Mouse (Mus musculus) forebrain, embryonic 14.5 days (tissue): ENCODE results near the gene Capns1. TPM values are rescaled to one million over a fixed set of nuclear protein-coding genes. Genes with fewer than 3 reads are reported as not detected.

ENCODE experiments used
- ATAC-seq: fragments of 200-750 bp; cut with Nextera tagmentation; 2 replicates; pipeline ENCODE4 v1.8.0; 2017; ENCODE audit warnings: mild to moderate bottlenecking, moderate library complexity
- DNase-seq: peaks from one replicate; pipeline ENCODE4 v3.0.0-alpha.2; 2015; ENCODE audit warnings: low spot score
- H3K27ac ChIP-seq: fragments of 300-500 bp; sonication (generic); 2 replicates; pipeline ENCODE4 v1.5.1; 2014; ENCODE audit warnings: low read depth, mild to moderate bottlenecking, control low read depth, low read length, moderate library complexity
- H3K27me3 ChIP-seq: fragments of 300-500 bp; sonication (generic); replicated peaks from 2 replicates; pipeline ENCODE4 v1.6.1; 2014; ENCODE audit warnings: low read length, control low read depth, mixed read lengths; ENCODE audit not compliant: control insufficient read depth, insufficient read depth
- H3K36me3 ChIP-seq: fragments of 300-500 bp; sonication (generic); 2 replicates; pipeline ENCODE4 v1.6.1; 2014; ENCODE audit warnings: low read length, control low read depth; ENCODE audit not compliant: control insufficient read depth, insufficient read depth
- H3K4me1 ChIP-seq: fragments of 300-500 bp; sonication (generic); 2 replicates; pipeline ENCODE4 v1.6.1; 2014; ENCODE audit warnings: antibody characterized with exemption, low read length, control low read depth; ENCODE audit not compliant: control insufficient read depth, insufficient read depth
- H3K4me2 ChIP-seq: fragments of 300-500 bp; sonication (generic); 2 replicates; pipeline ENCODE4 v1.6.1; 2014; ENCODE audit warnings: mild to moderate bottlenecking, control low read depth, low read length
- H3K4me3 ChIP-seq: fragments of 300-500 bp; sonication (generic); 2 replicates; pipeline ENCODE4 v1.5.1; 2014; ENCODE audit warnings: low read depth, low read length, control low read depth
- H3K9ac ChIP-seq: fragments of 300-500 bp; sonication (generic); 2 replicates; pipeline ENCODE4 v1.6.1; 2014; ENCODE audit warnings: mild to moderate bottlenecking, low read length, control low read depth, moderate library complexity
- H3K9me3 ChIP-seq: fragments of 300-500 bp; sonication (generic); replicated peaks from 2 replicates; pipeline ENCODE4 v1.6.1; 2016; ENCODE audit warnings: low read length, control low read depth, mixed read lengths; ENCODE audit not compliant: control insufficient read depth
- WGBS: fragments of 180-500 bp; shearing (Covaris S2); extraction: QIAGEN DNeasy Blood & Tissue Kit; methylation state at CpG from one replicate; pipeline ENCODE4 v1.1.7; 2014; 5-methylcytosine and 5-hydroxymethylcytosine counted together
- polyA plus RNA-seq: library from polyadenylated mRNA; unstranded; fragments of >200 nt; fragmentation: Nextera tagmentation; extraction: Ambion mirVana; gene quantifications from 2 replicates; pipeline ENCODE4 v1.2.1, GENCODE M21; 2014

Capns1 gene
- polyA plus RNA-seq, 1 experiment from 2014 or later: 56.9 TPM

DNA sequence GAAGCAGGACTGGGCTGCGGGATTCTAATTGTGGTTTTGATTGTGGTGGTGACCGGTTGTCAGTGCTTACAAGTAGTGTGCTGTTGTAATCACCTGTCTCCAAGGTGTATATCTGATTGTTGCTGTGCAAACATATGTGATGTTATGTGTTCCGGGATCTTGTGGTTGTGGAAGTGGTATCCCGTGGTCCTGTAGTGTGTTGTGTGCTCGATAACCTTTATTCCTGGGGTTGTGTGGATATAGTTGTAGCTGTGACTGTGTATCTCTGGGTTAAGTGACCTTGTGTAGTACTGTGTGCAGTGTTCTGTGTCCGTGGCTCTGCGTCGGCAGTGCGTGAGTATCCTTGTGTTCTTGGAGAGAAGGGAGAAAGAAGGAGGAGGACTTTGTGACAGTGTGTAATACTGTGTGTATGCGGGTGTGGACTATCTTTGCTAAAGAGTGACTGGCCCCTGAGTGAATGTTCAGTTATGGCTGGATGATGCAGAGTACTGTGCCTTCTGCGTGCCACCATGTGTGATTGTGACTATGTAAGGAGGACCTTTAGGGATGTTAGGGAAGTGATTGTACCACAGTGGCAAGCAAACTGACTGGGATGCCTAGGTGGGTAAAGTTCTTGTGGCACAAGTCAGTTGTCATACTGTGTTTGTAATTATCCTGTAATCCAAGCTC lies 28.2 kb downstream of the Capns1 start:
- ATAC-seq: no peak; the same call in 1 of the 2 replicates
- no peaks in the 10 kb centered on the region for H3K27me3 ChIP-seq
- peak overlapping the region; percentile 79; the same call in 1 of the 2 replicates for H3K27ac ChIP-seq
- peaks cover 14% of the 10 kb centered on the region for H3K36me3 ChIP-seq
- H3K9ac ChIP-seq: peak overlapping the region; percentile 81
- peaks cover 10% of the 10 kb centered on the region for H3K4me1 ChIP-seq
- WGBS: 32% methylated on average over 11 of the region's 11 CpGs
- H3K4me3 ChIP-seq: peak overlapping the region; percentile 61
- peak overlapping the region; percentile 51 for H3K4me2 ChIP-seq
- H3K9me3 ChIP-seq: peaks cover 8% of the 10 kb centered on the region; the same call in 1 of the 2 replicates
- DNase-seq: no peak

DNA sequence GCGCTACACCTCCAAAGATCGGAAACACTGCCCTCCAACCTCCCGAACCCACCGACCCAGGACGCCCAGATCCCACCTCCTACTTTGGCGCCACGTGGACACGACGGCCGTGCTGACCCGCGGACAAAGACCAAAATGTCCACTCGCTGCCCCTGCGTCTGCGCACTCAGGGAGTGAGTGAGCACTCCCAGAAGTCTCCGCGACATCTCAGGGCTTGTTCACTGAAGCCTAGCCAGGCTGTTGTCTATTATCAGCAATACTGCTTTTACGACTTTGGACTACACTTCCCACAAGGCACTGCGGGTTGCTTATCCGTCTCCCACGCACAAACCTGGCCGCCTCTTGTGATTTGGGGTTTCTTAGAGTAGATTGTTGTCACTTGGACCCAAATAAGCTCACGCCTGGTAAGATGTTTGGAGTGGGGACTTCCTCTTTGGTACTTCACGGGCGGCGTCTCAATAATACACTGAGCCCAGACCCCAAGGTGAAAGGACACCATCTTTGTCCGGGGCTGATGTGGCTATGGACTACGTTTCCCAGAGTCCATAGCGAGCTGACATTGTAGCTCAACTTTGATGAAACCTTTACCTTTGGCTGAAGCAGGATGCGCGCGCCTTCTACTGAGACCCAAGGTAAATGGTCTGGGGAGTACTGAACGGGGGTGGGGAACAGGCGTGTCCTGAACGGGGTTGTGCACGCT lies 28.9 kb downstream of the Capns1 start, which contains the start of gene Zfp146:
Gene Zfp146, minus strand, starts transcription at position 168 of the 700 bp plus-strand sequence.
- H3K27ac ChIP-seq: peak within 1 kb of the TSS; percentile 79
- ATAC-seq: peak; percentile 98
- H3K9ac ChIP-seq: peak within 1 kb of the TSS; percentile 81
- peaks cover 15% of the 10 kb centered on the region for H3K9me3 ChIP-seq
- peaks cover 17% of the 10 kb centered on the region for H3K36me3 ChIP-seq
- H3K27me3 ChIP-seq: no peaks in the 10 kb centered on the region
- H3K4me2 ChIP-seq: peak within 1 kb of the TSS; percentile 67
- DNase-seq: peak; percentile 99
- WGBS: under 1% methylated on average over 36 of the region's 36 CpGs
- peaks cover 10% of the 10 kb centered on the region for H3K4me1 ChIP-seq
- H3K4me3 ChIP-seq: peak within 1 kb of the TSS; percentile 61

DNA sequence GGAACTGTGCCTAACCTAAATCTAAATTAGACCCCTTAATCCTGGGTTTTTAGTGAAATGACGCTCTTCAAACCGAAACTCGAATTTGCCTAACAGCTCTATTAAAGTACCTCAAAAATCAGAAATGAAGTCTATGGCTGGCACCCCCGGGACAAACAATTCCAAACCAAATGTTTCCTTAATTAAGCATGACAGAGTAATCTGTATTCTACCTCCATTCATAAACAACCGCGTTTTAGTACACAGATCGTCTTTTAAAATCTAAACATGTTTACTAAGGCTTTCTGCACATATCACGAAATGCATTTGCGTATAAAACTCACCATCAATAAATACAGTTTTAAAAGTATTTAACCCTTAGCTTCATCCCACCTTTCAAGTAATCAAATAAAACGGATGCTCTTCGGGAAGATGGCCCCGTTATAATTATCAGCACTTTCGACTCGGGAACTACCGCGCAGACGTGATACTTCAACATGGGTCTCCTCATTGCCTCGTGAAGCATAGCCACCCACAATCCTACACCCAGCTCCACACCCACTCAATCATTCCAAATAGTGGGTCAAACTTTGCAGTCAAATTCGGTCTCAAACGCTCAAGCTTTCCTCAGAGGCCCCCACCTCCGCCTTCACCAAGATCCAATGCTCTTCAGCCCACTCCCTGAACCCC lies 29.6 kb downstream of the Capns1 start:
- 3% methylated on average over 21 of the region's 21 CpGs for WGBS
- ATAC-seq (peak; percentile 42), DNase-seq (peak; percentile 64)
- Histone ChIP-seq H3K9me3 (peaks cover 20% of the 10 kb centered on the region), H3K4me2 (peak overlapping the region; percentile 67), H3K36me3 (peaks cover 18% of the 10 kb centered on the region), H3K27ac (peak overlapping the region; percentile 79), H3K9ac (peak overlapping the region; percentile 81), H3K27me3 (no peaks in the 10 kb centered on the region), H3K4me1 (peaks cover 10% of the 10 kb centered on the region), H3K4me3 (peak overlapping the region; percentile 61)

DNA sequence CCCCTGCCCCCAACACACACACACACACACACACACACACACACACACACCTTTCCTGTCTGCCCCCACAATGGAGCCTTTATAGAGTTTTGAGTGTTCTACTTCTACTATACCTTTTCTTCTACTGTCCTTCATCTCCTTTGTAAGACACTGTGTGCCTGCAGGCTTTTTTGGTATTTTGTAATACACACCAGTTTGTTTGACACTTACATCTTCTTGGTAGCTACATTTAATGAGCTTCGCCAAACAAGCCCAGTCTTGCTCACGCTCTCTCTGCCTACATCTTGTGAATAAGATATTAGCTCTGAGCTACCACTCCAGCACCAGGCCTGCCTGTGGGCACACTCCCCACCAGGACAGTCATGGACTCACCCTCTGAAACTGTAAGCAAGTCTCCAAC lies 33.9 kb downstream of the Capns1 start:
- peaks cover 60% of the 10 kb centered on the region for H3K9me3 ChIP-seq
- H3K27me3 ChIP-seq: no peaks in the 10 kb centered on the region
- no peak overlapping the region for H3K27ac ChIP-seq
- 95% methylated on average over 2 of the region's 2 CpGs for WGBS
- ATAC-seq: no peak
- H3K4me2 ChIP-seq: no peak overlapping the region
- H3K4me3 ChIP-seq: no peak overlapping the region
- peaks cover 59% of the 10 kb centered on the region for H3K36me3 ChIP-seq
- H3K4me1 ChIP-seq: peaks cover 3% of the 10 kb centered on the region; the same call in 1 of the 2 replicates
- DNase-seq: no peak
- no peak overlapping the region for H3K9ac ChIP-seq

DNA sequence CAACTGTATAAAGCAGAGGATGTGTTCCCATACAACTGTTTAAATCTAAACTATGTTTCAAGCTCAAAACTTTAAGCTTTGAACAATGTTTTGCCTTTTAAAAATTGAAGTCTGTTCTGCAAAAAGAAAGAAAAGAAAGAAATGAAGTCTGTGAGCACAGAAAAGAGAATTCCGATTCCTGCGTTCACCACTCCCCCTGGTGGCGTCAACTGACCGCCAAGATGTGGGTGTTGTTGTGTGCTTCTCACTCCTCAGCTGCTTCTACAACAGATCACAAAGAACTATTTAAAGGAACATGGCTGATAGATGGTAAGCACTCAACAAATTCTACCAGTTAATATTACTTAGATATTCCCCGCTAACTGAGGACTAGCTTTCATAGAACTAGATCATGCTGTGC lies 35.5 kb downstream of the Capns1 start:
- DNase-seq (no peak), ATAC-seq (no peak)
- Histone ChIP-seq H3K4me1 (peaks cover 2% of the 10 kb centered on the region; the same call in 1 of the 2 replicates), H3K9me3 (peaks cover 71% of the 10 kb centered on the region), H3K9ac (no peak overlapping the region), H3K27me3 (no peaks in the 10 kb centered on the region), H3K4me3 (no peak overlapping the region), H3K27ac (no peak overlapping the region), H3K36me3 (peaks cover 76% of the 10 kb centered on the region), H3K4me2 (no peak overlapping the region)
- WGBS: 96% methylated on average over 5 of the region's 5 CpGs

DNA sequence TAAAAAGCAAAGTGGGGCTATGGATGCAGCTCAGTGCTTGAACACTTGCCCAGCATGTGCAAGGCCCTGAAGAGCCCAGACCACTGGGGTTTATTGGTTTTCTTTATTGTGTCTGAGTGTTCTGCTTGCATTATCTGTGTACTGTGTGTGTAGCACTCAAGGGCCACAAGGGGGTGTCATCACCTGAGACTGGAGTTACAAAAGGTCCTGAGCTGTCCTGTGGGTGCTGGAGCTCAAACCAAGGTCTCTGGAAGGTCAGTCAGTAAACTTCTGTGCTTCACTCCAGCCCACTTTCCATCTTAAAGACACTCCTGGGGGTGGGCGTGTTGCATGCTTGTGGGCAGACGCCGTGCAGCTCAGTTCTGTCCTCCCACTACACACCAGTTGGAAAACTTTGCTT lies 43.1 kb downstream of the Capns1 start:
- no peak overlapping the region for H3K27ac ChIP-seq
- no peaks in the 10 kb centered on the region for H3K27me3 ChIP-seq
- peaks cover 79% of the 10 kb centered on the region for H3K9me3 ChIP-seq
- H3K4me3 ChIP-seq: no peak overlapping the region
- H3K4me1 ChIP-seq: no peaks in the 10 kb centered on the region
- no peak for ATAC-seq
- DNase-seq: no peak
- no peak overlapping the region for H3K9ac ChIP-seq
- H3K36me3 ChIP-seq: peaks cover 45% of the 10 kb centered on the region
- 98% methylated on average over 3 of the region's 3 CpGs for WGBS
- no peak overlapping the region for H3K4me2 ChIP-seq

DNA sequence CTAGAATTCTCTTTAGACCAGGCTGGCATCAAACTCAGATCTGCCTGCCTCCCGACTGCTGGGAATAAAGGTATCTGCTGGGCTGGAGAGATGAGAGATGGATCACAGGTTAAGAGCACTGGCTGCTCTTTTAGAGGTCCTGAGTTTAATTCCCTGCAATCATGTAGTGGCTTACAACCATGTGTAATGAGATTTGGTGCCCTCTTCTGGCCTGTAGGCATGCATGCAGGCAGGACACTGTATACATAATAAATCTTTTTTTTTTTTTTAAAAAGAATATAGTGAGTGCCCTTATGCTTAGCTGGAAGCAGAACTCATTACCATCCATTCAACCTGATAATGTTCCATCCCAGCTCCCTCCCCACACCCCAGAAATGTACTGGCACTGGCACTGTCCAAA lies 44.6 kb downstream of the Capns1 start:
- ATAC-seq (no peak), DNase-seq (no peak)
- H3K9ac ChIP-seq: no peak overlapping the region
- no peaks in the 10 kb centered on the region for H3K4me1 ChIP-seq
- no peak overlapping the region for H3K27ac ChIP-seq
- no peak overlapping the region for H3K4me3 ChIP-seq
- H3K9me3 ChIP-seq: peaks cover 81% of the 10 kb centered on the region
- no peaks in the 10 kb centered on the region for H3K27me3 ChIP-seq
- 94% methylated on average over 1 of the region's 1 CpGs for WGBS
- peaks cover 31% of the 10 kb centered on the region for H3K36me3 ChIP-seq
- H3K4me2 ChIP-seq: no peak overlapping the region

DNA sequence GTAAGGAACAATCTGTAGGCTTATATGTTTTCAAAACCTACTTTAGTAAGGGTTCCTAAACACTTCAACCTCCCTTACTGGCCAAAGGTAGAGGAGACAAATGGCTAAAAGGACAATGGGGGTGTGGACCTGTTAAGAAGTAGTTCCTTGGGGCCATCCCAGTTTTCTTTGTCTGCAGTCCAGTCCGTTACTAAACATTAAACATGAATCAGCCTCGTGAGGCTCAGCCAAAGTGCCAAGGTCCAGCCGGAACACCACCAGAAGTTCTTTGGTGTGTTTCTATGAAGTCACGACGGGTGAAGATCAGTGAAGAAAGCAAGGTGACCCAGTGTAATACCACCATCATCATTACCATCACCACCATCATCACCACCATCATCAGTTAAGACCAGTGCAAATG lies 51.6 kb downstream of the Capns1 start:
- Histone ChIP-seq H3K9me3 (peaks cover 30% of the 10 kb centered on the region), H3K4me2 (no peak overlapping the region), H3K36me3 (no peaks in the 10 kb centered on the region; the same call in 1 of the 2 replicates), H3K9ac (no peak overlapping the region), H3K27me3 (no peaks in the 10 kb centered on the region), H3K4me1 (no peaks in the 10 kb centered on the region), H3K4me3 (no peak overlapping the region), H3K27ac (no peak overlapping the region)
- no peak for DNase-seq
- 86% methylated on average over 5 of the region's 5 CpGs for WGBS
- ATAC-seq: no peak
